Mouse (Mus musculus): Measurements from ENCODE around the gene Tcaf1. TPM values are rescaled to one million over a fixed set of nuclear protein-coding genes. Genes with fewer than 3 reads are reported as not detected.

Tcaf1 gene
- polyA plus RNA-seq (2012; rRNA removed): 17.6 and 25.2 TPM in 2 replicates

DNA sequence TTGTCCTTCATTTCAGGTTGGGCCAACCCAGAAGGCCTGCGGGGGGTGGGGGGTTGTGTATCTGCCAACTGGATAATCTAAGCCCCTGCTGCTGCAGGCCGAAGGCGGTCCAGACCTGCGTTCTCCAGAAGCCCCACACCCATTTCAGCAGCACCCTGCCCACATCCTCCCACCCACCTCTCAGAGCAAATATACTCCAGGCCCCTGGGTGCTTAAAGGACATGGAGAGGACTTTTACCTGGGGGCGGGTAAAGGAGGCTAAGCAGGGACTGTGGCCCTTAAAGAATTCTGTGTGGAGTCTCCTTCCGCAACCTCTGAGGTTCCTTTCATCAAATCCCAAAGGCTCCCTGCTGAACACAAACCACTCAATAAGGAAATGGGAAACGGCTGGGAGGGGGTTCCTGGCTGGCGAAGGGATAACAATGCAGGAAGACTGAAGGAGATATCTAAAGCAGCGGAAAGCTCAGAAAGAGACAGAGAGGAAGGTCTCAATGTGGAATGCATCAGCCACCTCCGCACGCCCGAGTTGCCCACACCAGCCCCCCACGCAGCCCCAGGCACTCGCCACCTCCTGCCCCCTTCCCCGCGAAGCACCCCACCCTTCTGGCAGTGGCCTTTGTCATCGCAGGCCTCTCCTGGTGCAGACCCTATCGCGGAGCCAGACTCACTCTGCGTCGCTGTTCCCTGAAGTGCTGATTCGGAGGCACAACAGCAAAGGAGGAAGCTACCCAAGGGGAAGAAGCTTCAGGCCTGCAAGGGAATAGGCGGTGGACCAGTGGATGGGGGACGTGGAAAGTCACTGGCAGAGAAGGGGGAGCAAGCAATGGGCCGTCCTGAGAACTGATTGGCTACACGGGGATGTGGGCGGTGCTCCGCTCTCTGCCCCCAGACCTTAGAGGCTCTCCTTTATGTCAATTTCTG lies at the start of gene Tcaf1:
TSS of gene Tcaf1 (minus strand) at position 798 of the 921 bp plus-strand sequence.
- DNase-seq: peak; percentile 39
- no peaks in the 10 kb centered on the region for H3K4me1 ChIP-seq (ENCODE audit: control insufficient read depth, insufficient read depth, low read length)
- TF ChIP-seq CTCF (IDR thresholded peaks at IDR 0.05; ENCODE audit: insufficient read depth, low read length): no peak
- TF ChIP-seq POLR2A (IDR thresholded peaks at IDR 0.05; ENCODE audit: borderline replicate concordance, extremely low read depth, low read depth, low read length): peak; percentile 51; the same call in 1 of the 2 replicates
- H3K4me3 ChIP-seq (replicated peaks; ENCODE audit: extremely low read depth, low read depth, low read length): peak within 1 kb of the TSS; percentile 71
- WGBS: 5% methylated on average over 28 of the region's 28 CpGs

DNA sequence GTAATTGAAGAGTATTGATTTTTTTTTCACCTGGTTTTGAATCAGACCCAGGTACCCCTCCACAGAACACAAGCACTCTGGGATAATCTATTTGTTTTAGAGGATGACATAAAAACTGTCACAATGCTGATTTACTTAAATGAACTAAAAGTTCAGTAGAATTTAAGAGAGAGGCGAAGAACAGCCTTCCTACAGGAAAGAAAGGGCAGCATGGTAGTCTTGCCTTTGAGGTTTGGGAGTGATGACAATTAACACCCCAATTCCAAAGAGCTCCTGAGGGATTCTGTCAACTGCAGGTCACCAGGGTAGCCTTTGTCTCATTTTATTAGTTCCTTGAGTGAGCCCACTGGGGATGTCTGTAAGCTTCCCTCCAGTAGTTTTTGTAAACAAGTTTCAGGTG lies 46.2 kb upstream of the Tcaf1 start, which contains the start of gene Olfr38:
TSS of gene Olfr38 (plus strand) at position 301 of the 400 bp plus-strand sequence.
- TF ChIP-seq POLR2A (IDR thresholded peaks at IDR 0.05; ENCODE audit: borderline replicate concordance, extremely low read depth, low read depth, low read length) (no peak), CTCF (IDR thresholded peaks at IDR 0.05; ENCODE audit: insufficient read depth, low read length) (no peak)
- Histone ChIP-seq H3K4me1 (ENCODE audit: control insufficient read depth, insufficient read depth, low read length) (no peaks in the 10 kb centered on the region), H3K4me3 (replicated peaks; ENCODE audit: extremely low read depth, low read depth, low read length) (no peak within 1 kb of the TSS)
- WGBS: 65% methylated on average over 1 of the region's 1 CpGs
- no peak for DNase-seq

DNA sequence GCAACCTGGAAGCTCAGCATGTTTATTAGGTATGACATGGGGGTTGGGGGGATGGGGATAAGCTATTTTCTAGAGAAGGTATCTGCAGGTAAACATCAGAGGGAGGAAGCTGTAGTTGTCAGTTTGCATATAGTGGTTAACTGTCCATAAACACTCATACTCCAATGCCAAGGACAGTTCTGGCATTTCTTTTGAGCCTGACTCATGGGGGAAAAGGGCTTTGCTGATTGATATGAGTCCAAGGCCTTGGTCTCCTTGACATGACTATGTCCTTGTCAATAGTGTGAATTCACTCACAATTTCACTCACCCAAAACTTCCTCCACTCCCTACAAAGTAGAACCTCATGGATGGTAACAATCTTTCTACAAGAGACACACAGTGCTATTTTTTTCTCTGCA lies 38.0 kb upstream of the Tcaf1 start:
- no peak overlapping the region for H3K4me3 ChIP-seq (replicated peaks; ENCODE audit: extremely low read depth, low read depth, low read length)
- TF ChIP-seq CTCF (IDR thresholded peaks at IDR 0.05; ENCODE audit: insufficient read depth, low read length): no peak
- H3K4me1 ChIP-seq (ENCODE audit: control insufficient read depth, insufficient read depth, low read length): no peaks in the 10 kb centered on the region
- DNase-seq: no peak

DNA sequence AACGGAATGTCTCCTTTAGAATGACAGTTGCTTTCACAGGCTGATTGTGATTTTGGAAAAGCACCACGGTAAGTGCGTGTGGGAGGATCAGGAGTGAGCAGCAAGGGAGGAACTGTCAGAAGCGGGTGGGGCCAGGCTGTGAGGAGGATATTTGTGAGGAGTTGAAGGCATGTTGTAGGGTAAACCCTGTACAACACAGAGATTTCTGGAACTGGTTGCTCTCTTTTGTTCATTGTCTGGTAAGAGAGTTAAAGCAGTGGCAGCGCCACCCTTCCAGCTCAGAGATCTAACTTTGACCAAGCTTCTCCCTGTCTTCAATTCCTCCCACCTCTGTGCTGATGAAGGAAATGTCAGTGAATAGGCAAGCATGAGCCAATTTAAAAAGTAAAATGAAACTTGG lies 32.4 kb upstream of the Tcaf1 start:
- no peaks in the 10 kb centered on the region for H3K4me1 ChIP-seq (ENCODE audit: control insufficient read depth, insufficient read depth, low read length)
- no peak overlapping the region for H3K4me3 ChIP-seq (replicated peaks; ENCODE audit: extremely low read depth, low read depth, low read length)
- no peak for DNase-seq
- no peak for TF ChIP-seq POLR2A (IDR thresholded peaks at IDR 0.05; ENCODE audit: borderline replicate concordance, extremely low read depth, low read depth, low read length)
- TF ChIP-seq CTCF (IDR thresholded peaks at IDR 0.05; ENCODE audit: insufficient read depth, low read length): no peak
- 67% methylated on average over 5 of the region's 5 CpGs for WGBS

DNA sequence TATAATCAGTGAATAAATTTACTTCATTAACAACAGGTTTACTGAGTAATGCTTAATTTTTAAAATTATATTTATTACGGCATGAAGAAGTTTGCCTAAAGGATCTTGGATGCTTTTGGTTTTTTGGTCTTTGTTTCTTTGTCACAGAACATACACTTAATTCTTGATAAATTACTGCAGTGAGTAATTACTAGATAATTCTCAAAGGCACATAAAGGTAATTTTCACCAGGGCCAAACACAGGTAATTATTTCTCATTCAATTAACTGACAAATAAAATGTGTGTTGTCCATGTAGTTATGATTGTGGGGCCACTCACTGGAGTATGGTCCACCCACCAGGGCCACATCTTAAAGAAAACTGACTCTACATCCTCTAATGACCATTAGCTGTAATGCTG lies 29.2 kb upstream of the Tcaf1 start, which contains the start of gene Olfr453:
TSS of gene Olfr453 (plus strand) at position 301 of the 400 bp plus-strand sequence.
- H3K4me3 ChIP-seq (replicated peaks; ENCODE audit: extremely low read depth, low read depth, low read length): no peak within 1 kb of the TSS
- TF ChIP-seq CTCF (IDR thresholded peaks at IDR 0.05; ENCODE audit: insufficient read depth, low read length) (no peak), POLR2A (IDR thresholded peaks at IDR 0.05; ENCODE audit: borderline replicate concordance, extremely low read depth, low read depth, low read length) (no peak)
- H3K4me1 ChIP-seq (ENCODE audit: control insufficient read depth, insufficient read depth, low read length): no peaks in the 10 kb centered on the region
- WGBS: 95% methylated on average over 1 of the region's 1 CpGs
- no peak for DNase-seq

DNA sequence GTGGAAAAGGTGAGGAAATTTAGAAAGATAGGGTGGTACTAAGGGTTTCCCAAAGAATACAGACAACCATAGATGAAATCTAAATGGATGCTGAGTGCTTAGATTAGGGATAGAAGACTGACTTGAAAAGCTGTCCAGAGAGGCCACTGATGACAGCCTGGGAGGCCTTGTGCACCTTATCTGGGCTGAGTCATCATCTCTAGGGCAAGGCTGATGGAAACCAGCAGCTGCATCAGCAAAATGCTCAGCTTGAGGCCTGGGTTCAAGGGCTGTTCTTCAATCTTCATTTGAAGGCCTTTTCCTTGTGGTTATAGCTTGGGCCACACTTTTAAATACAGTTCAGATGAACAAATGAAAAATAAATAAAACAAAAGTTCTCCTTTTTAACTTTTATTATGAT lies 8.1 kb upstream of the Tcaf1 start:
- Histone ChIP-seq H3K4me1 (ENCODE audit: control insufficient read depth, insufficient read depth, low read length) (no peaks in the 10 kb centered on the region), H3K4me3 (replicated peaks; ENCODE audit: extremely low read depth, low read depth, low read length) (no peak overlapping the region)
- no peak for DNase-seq
- TF ChIP-seq POLR2A (IDR thresholded peaks at IDR 0.05; ENCODE audit: borderline replicate concordance, extremely low read depth, low read depth, low read length) (no peak), CTCF (IDR thresholded peaks at IDR 0.05; ENCODE audit: insufficient read depth, low read length) (no peak)

DNA sequence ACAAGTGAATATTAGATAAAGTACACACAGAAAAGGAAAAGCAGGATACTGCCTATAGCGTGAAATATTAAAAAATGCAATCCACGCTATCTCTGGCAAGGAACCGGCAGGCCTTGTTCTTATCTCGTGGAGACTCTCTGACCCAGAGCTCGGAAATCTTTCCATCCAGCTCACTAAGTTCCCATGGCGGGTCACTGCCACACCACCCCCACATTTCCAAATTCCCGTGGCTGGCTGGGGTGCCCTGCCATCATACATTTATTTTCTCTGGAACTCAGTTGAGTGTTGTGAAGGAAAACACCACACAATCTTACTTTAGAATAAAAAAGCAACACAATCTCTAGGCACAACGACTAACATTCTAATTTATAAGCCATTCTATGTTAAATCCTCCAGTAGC lies 4.8 kb upstream of the Tcaf1 start:
- H3K4me3 ChIP-seq (replicated peaks; ENCODE audit: extremely low read depth, low read depth, low read length): no peak overlapping the region
- 59% methylated on average over 8 of the region's 8 CpGs for WGBS
- TF ChIP-seq POLR2A (IDR thresholded peaks at IDR 0.05; ENCODE audit: borderline replicate concordance, extremely low read depth, low read depth, low read length) (no peak), CTCF (IDR thresholded peaks at IDR 0.05; ENCODE audit: insufficient read depth, low read length) (no peak)
- DNase-seq: no peak
- no peaks in the 10 kb centered on the region for H3K4me1 ChIP-seq (ENCODE audit: control insufficient read depth, insufficient read depth, low read length)

DNA sequence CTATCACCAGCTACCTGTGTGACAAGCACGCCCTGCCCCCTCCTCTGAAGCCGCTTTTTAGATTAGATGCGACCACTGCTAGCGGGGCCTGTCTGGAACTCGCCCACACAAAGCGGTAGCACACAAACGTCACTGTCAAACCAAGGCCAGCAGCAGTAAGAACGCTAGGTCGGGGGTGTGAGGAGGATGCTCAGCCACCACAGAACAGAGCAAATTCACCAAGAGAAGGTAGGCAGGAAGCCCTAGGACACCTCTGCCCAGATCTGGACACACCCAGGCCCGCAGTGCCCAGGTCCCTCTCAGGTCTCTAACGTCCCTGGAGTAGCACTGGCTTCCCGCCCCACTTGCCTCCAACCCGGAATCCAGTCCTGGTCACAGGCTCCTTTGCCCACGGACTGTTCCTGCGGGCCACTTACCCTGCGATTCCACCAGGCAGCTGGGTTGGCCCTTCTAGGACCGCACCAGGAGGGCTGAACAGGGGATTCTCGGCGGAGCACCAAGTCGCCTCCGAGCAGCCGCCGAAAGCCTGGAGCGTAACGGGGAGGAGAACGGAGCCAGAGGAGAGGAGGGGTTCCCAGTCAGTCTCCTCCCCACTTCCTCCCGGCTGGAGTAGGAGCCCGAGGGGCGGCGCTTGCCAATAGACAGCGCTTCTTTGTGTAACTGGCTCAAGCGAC lies 17.2 kb downstream of the Tcaf1 start:
- peak overlapping the region; percentile 94 for H3K4me3 ChIP-seq (replicated peaks; ENCODE audit: extremely low read depth, low read depth, low read length)
- no peaks in the 10 kb centered on the region for H3K4me1 ChIP-seq (ENCODE audit: control insufficient read depth, insufficient read depth, low read length)
- DNase-seq: peak; percentile 78
- WGBS: under 1% methylated on average over 32 of the region's 32 CpGs
- TF ChIP-seq CTCF (IDR thresholded peaks at IDR 0.05; ENCODE audit: insufficient read depth, low read length) (no peak), POLR2A (IDR thresholded peaks at IDR 0.05; ENCODE audit: borderline replicate concordance, extremely low read depth, low read depth, low read length) (peak; percentile 71; the same call in 1 of the 2 replicates)

DNA sequence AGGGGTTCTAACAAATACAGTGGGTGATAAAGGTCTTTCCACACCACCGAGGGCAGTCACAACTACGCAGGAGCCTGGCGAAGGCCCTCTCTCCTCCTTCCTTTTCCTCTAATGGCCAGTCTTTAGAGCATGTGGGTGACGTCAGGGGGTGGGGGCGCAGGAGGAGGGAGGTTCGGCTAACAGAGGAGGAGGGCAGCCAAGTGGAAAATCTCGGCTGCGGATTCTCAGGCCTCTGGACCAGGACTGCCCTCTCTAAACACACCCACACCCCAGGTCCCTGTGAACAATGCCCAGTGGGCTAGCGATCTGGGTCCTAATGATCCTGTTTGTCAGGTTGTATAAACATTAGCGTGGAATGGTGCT lies 17.8 kb downstream of the Tcaf1 start:
- under 1% methylated on average over 10 of the region's 10 CpGs for WGBS
- DNase-seq: peak; percentile 75
- TF ChIP-seq POLR2A (IDR thresholded peaks at IDR 0.05; ENCODE audit: borderline replicate concordance, extremely low read depth, low read depth, low read length) (peak; percentile 49; the same call in 1 of the 2 replicates), CTCF (IDR thresholded peaks at IDR 0.05; ENCODE audit: insufficient read depth, low read length) (no peak)
- Histone ChIP-seq H3K4me1 (ENCODE audit: control insufficient read depth, insufficient read depth, low read length) (no peaks in the 10 kb centered on the region), H3K4me3 (replicated peaks; ENCODE audit: extremely low read depth, low read depth, low read length) (peak overlapping the region; percentile 94)
